Mouse (Mus musculus): ENCODE data around the gene Fam172a. TPM values are rescaled to one million over a fixed set of nuclear protein-coding genes. Genes with fewer than 3 reads are reported as not detected.

Gene Fam172a
- total RNA-seq, 1 experiment from 2014 or later, result 33.2 TPM

GRCm38 (mm10) chr13:78090701-78091100 is 388.9 kb downstream of the Fam172a start:
- ATAC-seq (replicated peaks in 1 of 2; ENCODE audit: insufficient read depth in 1 of 2, low FRiP score in 2 of 2, low TSS enrichment in 1 of 2, low read depth in 1 of 2, poor library complexity in 2 of 2, severe bottlenecking in 2 of 2), result no peak

DNA sequence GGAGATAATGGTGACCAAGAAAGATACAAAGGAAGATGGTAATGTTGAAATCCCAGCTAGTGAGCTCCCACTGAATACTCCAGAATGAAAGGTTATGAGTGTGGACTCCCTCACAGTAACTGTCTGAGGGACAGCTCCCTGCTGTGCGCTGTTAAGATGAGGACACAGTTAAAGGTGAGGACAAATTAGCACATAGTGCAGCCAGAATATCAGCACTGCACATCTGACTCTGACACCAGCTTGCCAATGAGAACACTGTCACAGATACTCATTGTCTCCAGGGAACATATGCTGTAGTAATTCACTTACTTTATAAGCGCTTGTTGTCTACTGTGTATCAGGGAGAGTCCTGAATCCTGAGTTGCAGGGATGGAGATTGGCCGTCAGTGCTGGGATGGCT is 390.1 kb downstream of the Fam172a start:
- no peak for ATAC-seq (replicated peaks in 1 of 2; ENCODE audit: insufficient read depth in 1 of 2, low FRiP score in 2 of 2, low TSS enrichment in 1 of 2, low read depth in 1 of 2, poor library complexity in 2 of 2, severe bottlenecking in 2 of 2)

- ATAC-seq (replicated peaks in 1 of 2; ENCODE audit: insufficient read depth in 1 of 2, low FRiP score in 2 of 2, low TSS enrichment in 1 of 2, low read depth in 1 of 2, poor library complexity in 2 of 2, severe bottlenecking in 2 of 2), result no peak
These were observed 392.5 kb downstream of the Fam172a start for GRCm38 (mm10) chr13:78094352-78094751.

DNA sequence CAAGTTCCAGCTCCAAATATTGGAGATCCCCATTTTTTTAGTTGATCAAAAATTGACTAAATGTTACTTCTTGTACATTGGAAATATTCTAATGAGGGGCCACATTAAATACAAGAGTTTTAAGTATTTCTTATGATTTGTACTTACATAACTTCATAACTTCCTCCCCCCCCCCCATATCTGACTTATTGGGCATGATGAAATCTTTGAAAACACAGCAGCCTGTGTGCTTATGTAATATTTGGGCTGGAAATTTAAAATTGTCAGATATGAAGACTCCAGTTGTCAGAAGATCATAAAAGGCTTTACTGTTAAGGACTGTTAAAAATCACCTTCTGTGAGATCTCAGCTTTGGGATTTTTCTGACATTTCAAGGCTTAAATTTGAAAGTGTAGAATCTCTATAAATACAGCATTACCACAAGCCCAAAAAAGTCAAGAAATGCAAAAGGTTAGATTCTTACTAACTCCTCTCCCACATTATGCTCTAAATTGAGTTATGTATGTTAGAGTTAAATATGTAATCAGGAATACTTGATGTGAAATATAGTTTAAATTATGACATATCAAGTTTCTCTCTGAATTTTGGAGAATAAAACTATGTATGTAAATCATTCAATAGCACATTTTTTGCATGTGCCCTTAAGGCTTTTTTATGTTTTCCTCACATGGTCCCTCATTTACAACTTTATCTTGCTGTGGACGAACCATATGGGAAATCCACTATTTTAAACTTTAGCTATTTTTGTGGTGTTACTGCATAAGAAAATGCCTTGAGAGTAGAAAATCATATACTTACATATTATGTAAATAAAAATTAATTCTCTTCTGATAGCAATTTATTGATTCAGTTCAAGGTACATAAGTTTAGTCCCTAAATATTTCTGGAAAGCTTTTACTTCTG is 393.5 kb downstream of the Fam172a start:
- no peak for ATAC-seq (replicated peaks in 1 of 2; ENCODE audit: insufficient read depth in 1 of 2, low FRiP score in 2 of 2, low TSS enrichment in 1 of 2, low read depth in 1 of 2, poor library complexity in 2 of 2, severe bottlenecking in 2 of 2)

DNA sequence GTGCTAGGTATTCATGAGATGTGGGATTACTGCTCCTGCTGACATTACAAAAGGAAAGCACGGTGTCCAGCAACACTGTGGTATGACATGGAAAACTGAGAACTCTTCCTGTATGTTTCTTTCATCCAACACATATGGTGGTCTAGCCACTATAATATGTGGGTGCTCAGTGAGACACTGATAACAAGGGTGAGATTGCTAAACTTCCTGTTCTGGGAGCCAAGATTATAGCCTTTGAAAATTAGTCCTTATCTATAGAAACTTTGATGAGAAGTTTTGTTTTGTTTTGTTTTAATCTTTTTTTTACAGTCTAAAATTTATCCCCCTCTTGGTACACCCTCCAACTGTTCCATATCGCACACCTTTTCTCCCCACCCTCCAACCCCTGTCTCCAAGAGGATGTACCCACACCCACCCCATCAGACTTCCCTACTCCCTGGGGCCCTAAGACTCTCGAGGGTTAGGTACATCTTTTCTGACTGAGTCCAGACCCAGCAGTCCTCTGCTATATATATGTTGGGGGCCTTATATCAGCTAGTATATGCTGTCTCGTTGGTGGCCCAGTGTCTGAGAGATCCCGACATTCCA is 397.1 kb downstream of the Fam172a start:
- ATAC-seq (replicated peaks in 1 of 2; ENCODE audit: insufficient read depth in 1 of 2, low FRiP score in 2 of 2, low TSS enrichment in 1 of 2, low read depth in 1 of 2, poor library complexity in 2 of 2, severe bottlenecking in 2 of 2), result no peak

DNA sequence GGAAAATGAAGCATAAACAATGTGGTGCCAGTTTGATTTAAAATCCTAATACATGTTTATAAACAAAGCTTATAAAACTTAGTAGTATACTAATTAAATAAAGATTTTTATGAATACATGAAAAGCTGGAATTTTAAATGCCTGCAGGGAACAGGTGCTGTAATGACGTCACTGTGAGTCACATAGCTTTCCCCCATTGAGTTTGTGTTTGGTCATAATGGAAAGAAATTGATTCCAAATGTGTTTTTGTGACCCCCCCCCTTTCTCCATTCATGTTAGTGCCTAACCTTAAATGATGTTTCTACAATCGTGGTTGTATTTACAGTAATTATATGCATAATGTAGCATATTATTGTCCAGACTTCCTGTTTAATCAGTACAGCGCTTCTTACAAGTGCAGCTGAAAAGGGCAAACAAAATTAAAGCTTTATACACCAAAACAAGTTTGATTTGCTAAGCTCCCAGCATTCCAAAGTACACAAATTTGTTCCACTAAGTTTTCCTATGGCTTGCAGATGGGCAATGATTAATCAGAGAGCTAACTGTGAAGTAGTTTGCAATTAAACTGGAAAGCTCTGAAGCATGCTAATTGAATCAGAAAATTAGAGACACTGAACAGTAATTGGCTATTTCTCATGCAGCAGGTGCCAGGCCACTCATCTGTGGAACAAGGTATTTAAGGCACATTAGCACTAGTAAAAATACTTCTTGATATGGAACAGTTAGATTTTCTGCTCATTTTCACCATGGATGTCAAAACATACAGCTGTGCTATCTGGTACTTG is 398.1 kb downstream of the Fam172a start:
- ATAC-seq (replicated peaks in 1 of 2; ENCODE audit: insufficient read depth in 1 of 2, low FRiP score in 2 of 2, low TSS enrichment in 1 of 2, low read depth in 1 of 2, poor library complexity in 2 of 2, severe bottlenecking in 2 of 2), result no peak

- no peak for ATAC-seq (replicated peaks in 1 of 2; ENCODE audit: insufficient read depth in 1 of 2, low FRiP score in 2 of 2, low TSS enrichment in 1 of 2, low read depth in 1 of 2, poor library complexity in 2 of 2, severe bottlenecking in 2 of 2)
These were observed 398.8 kb downstream of the Fam172a start for GRCm38 (mm10) chr13:78100664-78101063.

DNA sequence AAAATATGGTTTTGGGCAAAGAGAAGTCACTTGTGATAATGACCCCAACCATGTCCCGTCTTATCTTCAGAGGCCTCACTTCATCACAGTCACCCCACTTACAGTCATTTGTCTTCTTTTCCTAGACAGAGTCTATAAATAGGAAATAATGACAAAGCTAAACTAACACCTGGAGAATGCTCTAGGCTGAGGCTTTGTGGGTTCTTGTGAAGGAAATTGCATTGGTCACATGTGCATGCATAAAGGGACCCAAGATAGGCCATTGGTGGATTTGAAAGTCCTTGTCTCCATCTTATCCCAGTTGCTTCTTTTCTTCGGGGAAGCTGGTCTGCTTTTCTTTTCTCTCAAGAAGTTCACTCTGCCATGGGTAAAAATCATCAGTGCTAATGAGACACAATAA is 400.5 kb downstream of the Fam172a start:
- ATAC-seq (replicated peaks in 1 of 2; ENCODE audit: insufficient read depth in 1 of 2, low FRiP score in 2 of 2, low TSS enrichment in 1 of 2, low read depth in 1 of 2, poor library complexity in 2 of 2, severe bottlenecking in 2 of 2), result peak; percentile 25 to 59; a peak in 3 of 4 replicates

DNA sequence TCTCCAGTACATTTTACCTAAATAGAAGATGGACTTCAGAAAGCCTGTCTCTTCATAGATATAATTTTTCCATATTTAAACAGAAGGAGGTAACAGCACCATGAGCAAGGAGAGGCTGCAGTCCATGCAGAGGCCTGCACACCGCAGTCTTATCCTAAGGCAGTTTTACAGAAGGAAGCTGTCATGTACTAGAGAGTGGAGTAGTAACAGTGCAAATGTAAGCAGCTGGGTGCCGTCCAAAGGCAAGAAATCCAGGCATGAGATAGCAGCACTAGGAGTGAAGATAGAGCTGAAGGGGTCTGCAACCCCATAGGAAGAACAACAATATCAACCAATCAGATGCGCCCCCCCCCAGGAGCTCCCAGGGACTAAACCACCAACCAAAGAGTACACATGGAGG is 403.0 kb downstream of the Fam172a start:
- ATAC-seq (replicated peaks in 1 of 2; ENCODE audit: insufficient read depth in 1 of 2, low FRiP score in 2 of 2, low TSS enrichment in 1 of 2, low read depth in 1 of 2, poor library complexity in 2 of 2, severe bottlenecking in 2 of 2), result no peak

DNA sequence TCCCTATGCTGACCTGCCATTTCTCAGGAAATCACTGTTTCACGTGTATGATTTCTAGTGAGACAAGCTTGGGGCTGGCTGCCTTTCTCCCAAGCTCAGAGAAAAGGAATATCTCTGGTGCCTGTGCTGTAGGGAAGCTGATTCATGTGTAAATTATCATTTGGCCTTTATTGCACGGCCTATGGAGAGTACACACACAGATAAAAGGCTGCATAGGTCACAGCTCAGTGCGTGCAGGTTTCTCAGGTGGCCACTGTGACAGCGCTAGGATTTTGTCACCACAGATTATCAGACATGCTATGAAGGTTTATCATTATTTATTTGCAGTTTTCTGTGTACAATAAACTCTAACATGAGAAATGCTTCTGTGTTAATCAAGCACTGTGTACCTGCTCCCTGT is 408.8 kb downstream of the Fam172a start:
- ATAC-seq (replicated peaks in 1 of 2; ENCODE audit: insufficient read depth in 1 of 2, low FRiP score in 2 of 2, low TSS enrichment in 1 of 2, low read depth in 1 of 2, poor library complexity in 2 of 2, severe bottlenecking in 2 of 2), result no peak

DNA sequence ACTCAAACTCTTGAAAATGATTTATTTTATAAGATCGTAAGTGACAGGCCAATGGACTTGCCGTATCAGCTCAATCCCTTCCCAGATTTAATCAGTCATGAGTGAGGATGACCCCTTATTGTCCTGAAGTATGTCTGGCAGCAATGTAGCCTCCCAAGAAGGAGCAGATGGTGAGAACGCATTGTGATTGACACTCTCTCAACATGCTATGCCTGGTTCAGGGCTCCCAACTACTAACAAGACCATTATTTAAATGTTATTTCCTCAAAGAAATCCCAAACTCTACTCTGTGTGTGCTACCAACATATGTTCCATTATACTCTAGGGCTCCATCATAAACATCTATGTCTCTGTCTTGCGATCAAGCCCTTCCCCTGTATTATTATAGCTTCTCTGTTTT is 412.1 kb downstream of the Fam172a start:
- ATAC-seq (replicated peaks in 1 of 2; ENCODE audit: insufficient read depth in 1 of 2, low FRiP score in 2 of 2, low TSS enrichment in 1 of 2, low read depth in 1 of 2, poor library complexity in 2 of 2, severe bottlenecking in 2 of 2), result no peak

- no peak for ATAC-seq (replicated peaks in 1 of 2; ENCODE audit: insufficient read depth in 1 of 2, low FRiP score in 2 of 2, low TSS enrichment in 1 of 2, low read depth in 1 of 2, poor library complexity in 2 of 2, severe bottlenecking in 2 of 2)
These were observed 416.9 kb downstream of the Fam172a start for GRCm38 (mm10) chr13:78118715-78119114.

DNA sequence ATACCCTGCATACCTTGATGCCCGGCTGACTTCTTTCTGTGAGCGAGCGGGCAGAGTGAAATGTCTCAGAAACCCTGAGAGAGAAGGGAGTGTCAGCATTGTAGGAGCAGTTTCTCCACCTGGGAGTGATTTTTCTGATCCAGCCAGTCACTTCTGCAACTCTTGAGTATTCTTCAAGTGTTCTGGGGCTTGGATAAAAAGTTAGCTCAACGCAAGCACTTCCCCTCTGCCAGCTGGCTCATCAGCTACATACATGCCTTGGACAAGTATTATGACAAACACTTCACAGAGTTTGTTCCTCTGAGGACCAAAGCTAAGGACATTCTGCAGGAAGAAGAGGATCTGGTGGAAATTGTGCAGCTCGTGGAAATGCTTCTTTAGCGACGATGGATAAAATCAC is 420.2 kb downstream of the Fam172a start:
- no peak for ATAC-seq (replicated peaks in 1 of 2; ENCODE audit: insufficient read depth in 1 of 2, low FRiP score in 2 of 2, low TSS enrichment in 1 of 2, low read depth in 1 of 2, poor library complexity in 2 of 2, severe bottlenecking in 2 of 2)

DNA sequence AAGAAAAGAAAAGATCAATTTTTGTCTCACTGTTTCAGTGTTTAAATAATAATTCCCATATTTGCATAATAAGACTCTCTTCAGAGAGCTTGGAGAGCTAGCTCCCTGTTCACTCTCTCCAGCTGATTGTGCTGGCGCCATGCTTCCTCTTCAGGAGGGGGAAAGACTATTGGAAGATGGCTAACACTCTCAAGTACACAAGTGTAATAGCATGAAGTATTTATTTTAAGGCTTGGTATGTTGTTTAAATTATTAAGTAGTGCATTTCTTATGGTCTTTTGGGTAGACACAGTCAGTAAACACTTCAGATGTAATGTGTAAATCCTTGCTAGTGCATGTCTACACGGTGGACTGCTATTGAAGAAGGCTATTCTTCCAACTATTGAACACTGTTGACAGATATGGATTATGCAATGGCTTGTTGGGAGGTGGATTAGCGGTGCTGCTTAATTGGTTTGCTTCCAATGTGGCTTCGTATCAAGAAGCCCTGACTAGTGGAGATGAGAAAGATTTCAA is 422.1 kb downstream of the Fam172a start:
- ATAC-seq (replicated peaks in 1 of 2; ENCODE audit: insufficient read depth in 1 of 2, low FRiP score in 2 of 2, low TSS enrichment in 1 of 2, low read depth in 1 of 2, poor library complexity in 2 of 2, severe bottlenecking in 2 of 2), result no peak

DNA sequence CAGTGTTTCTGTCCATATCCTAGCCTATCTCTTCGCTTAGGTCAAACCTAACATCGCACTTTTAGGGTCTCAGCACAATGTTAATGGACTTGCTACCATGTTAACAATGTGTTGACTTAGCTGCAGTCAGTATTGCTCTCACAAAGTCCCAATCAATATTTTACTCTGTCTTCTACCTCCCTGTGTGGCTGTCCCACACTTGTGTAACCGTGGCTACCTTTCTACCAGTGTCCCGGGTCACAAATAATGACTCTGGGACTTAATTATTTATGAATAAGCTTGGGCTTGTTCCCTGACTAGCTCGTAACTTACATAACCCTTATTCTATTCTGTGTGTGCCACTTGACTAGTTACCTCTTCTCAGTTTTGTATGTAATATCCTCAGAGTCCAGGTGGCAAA is 455.6 kb downstream of the Fam172a start:
- ATAC-seq (replicated peaks in 1 of 2; ENCODE audit: insufficient read depth in 1 of 2, low FRiP score in 2 of 2, low TSS enrichment in 1 of 2, low read depth in 1 of 2, poor library complexity in 2 of 2, severe bottlenecking in 2 of 2), result no peak

- no peak for ATAC-seq (replicated peaks in 1 of 2; ENCODE audit: insufficient read depth in 1 of 2, low FRiP score in 2 of 2, low TSS enrichment in 1 of 2, low read depth in 1 of 2, poor library complexity in 2 of 2, severe bottlenecking in 2 of 2)
These were observed 460.3 kb downstream of the Fam172a start for GRCm38 (mm10) chr13:78162149-78162548.

DNA sequence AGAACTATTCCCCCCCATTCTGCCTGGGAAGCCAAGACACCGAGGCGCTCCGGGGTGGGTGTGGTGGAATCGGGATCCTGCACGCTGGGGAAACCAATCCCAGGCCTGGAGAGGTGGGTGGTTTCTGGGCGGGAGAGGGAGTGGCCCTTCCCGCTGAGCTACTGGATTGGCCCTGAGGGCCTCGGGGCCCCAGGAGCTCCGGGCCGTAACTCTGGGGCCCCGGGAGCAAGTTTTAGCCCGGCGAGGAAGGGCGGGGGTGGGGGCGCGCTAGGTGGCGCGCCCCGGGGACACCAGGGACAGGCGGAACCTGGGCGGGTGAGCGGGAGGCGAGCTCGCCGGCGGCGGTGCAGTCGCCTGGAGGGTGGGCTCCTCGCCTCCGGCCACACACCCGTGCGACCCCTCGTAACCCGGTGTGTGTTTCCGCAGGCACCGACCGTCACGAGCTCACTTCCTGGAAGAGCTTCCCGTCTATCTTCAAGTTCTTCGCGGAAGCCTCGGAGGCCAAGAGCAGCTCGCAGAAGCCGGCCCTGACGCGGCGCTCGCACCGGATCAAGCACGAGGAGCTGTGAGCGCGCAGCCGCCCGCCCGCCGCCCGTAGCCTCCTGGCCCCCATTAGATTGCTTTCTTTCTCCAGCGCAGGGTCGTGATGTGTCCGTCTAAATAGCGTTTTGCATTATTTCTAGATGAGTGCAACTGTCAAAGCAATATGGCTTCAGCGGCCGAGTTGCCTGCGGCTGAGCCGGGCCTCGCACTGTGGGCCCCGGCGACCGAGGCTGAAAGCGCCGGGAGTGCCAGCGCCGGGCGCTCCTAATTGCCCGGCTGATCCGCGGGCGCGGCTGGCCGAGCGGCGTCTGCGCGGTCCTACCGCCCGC is 461.5 kb downstream of the Fam172a start:
- ATAC-seq (replicated peaks in 1 of 2; ENCODE audit: insufficient read depth in 1 of 2, low FRiP score in 2 of 2, low TSS enrichment in 1 of 2, low read depth in 1 of 2, poor library complexity in 2 of 2, severe bottlenecking in 2 of 2), result peak; percentile 67 to 87

Measured in hematopoietic stem cell, adult 5-6 weeks (primary cell).